Mouse (Mus musculus) intestine, embryonic 15.5 days (tissue): ENCODE measurements around the gene Krt14. TPM values are rescaled to one million over a fixed set of nuclear protein-coding genes. Genes with fewer than 3 reads are reported as not detected.

ENCODE experiments used
- ATAC-seq: fragments of 200-750 bp; cut with Nextera tagmentation; 2 replicates; pipeline ENCODE4 v1.8.0; 2017; ENCODE audit warnings: moderate TSS enrichment, moderate library complexity
- H3K27ac ChIP-seq: fragments of 300-500 bp; sonication (generic); 2 replicates; pipeline ENCODE4 v1.5.1; 2015; ENCODE audit warnings: mild to moderate bottlenecking, inconsistent platforms
- H3K27me3 ChIP-seq: fragments of 300-500 bp; sonication (generic); replicated peaks from 2 replicates; pipeline ENCODE4 v1.6.1; 2015; ENCODE audit warnings: inconsistent platforms
- H3K36me3 ChIP-seq: fragments of 300-500 bp; sonication (generic); 2 replicates; pipeline ENCODE4 v1.6.1; 2015; ENCODE audit warnings: inconsistent platforms
- H3K4me1 ChIP-seq: fragments of 300-500 bp; sonication (generic); replicated peaks from 2 replicates; pipeline ENCODE4 v1.6.1; 2015; ENCODE audit warnings: inconsistent platforms
- H3K4me2 ChIP-seq: fragments of 300-500 bp; sonication (generic); replicated peaks from 2 replicates; pipeline ENCODE4 v1.6.1; 2015; ENCODE audit warnings: mild to moderate bottlenecking, inconsistent platforms
- H3K4me3 ChIP-seq: fragments of 300-500 bp; sonication (generic); replicated peaks from 2 replicates; pipeline ENCODE4 v1.5.1; 2015; ENCODE audit warnings: inconsistent platforms
- H3K9ac ChIP-seq: fragments of 300-500 bp; sonication (generic); 2 replicates; pipeline ENCODE4 v1.6.1; 2015; ENCODE audit warnings: inconsistent platforms
- H3K9me3 ChIP-seq: fragments of 300-500 bp; sonication (generic); 2 replicates; pipeline ENCODE4 v1.6.1; 2016; ENCODE audit warnings: inconsistent platforms
- WGBS: fragments of 180-500 bp; shearing (Covaris S2); methylation state at CpG from one replicate; pipeline ENCODE4 v1.1.7; 2015; 5-methylcytosine and 5-hydroxymethylcytosine counted together
- polyA plus RNA-seq: library from polyadenylated mRNA; unstranded; fragments of >200 nt; fragmentation: Nextera tagmentation; extraction: Ambion mirVana; gene quantifications from 2 replicates; pipeline ENCODE4 v1.2.1, GENCODE M21; 2015

The Krt14 gene
- polyA plus RNA-seq, 1 experiment from 2014 or later, result 9.6 TPM

DNA sequence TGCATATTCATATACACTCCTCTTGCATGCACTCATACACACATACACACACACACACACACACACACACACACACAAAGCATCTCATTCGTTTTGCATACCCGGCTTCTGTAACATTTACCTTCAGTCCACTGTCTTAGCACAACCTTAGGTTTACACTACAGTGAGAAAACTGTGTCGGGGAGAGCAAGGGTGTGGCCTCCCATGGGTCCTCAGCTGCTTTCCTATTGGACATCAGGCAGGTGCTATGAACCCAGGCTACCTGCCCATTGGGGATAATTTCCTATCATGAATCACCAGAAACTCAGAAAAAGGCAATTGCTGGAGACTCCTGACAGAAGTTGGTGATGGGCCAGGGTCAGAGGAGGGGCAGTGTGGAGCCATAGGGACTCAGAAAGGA is 50.0 kb downstream of the Krt14 start:
- 63% methylated on average over 3 of the region's 3 CpGs for WGBS
- H3K9me3 ChIP-seq, result no peaks in the 10 kb centered on the region

DNA sequence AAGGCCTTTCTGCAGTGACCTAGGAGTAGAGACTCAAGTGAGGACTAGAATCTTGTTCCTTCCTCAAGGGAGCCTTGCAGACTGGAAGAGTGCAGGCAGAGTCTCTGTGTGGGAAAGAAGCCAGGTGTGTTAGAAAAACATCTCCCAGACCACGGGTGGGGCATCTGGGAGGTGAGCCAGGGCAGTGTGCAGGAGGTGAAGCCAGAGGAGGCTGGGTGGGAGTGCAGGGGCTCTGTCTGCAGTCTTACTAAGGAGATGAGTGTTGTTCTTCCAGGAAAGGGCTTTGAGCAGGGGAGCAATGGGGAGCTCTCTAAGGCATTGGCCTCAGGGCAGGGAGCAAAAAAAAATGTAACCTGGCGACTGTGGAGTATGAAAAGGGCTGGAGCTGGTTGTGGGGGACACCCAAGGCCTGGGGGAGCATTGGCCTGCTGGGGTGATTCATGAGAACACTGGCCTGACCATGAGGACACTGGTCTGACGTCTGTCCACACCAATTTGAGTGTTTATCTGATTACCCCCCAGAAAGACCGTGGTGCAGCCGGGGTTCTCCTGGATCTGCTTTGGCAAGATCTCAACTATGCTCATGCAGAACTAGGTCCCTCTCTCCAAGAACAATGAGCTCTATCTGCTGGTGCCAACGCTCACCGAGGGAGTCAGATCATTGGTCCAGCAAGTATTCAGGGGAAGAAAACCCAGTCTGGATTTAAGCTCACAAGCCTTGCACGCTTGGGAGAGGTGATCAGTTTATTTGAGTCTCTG is 51.7 kb downstream of the Krt14 start:
- Histone ChIP-seq H3K27me3 (no peaks in the 10 kb centered on the region), H3K27ac (peak overlapping the region; percentile 63), H3K36me3 (no peaks in the 10 kb centered on the region), H3K4me1 (peaks cover 28% of the 10 kb centered on the region), H3K9me3 (no peaks in the 10 kb centered on the region), H3K4me2 (peak overlapping the region; percentile 18), H3K9ac (peak overlapping the region; percentile 9; the same call in 1 of the 2 replicates), H3K4me3 (no peak overlapping the region)
- ATAC-seq, result peak; percentile 16
- 54% methylated on average over 8 of the region's 8 CpGs for WGBS

More for the DNA sequence above, 50.0 kb downstream of the Krt14 start:
- H3K4me3 ChIP-seq, result no peak overlapping the region
- ATAC-seq, result no peak
- peaks cover 26% of the 10 kb centered on the region for H3K4me1 ChIP-seq
- H3K36me3 ChIP-seq, result no peaks in the 10 kb centered on the region
- H3K9ac ChIP-seq, result no peak overlapping the region
- H3K4me2 ChIP-seq, result no peak overlapping the region; the same call in 1 of the 2 replicates
- H3K27ac ChIP-seq, result peak overlapping the region; percentile 63
- H3K27me3 ChIP-seq, result no peaks in the 10 kb centered on the region

Other genes with a start within 250 kb of the Krt14 start
- gene Krtap29-1, start 228.5 kb downstream of the Krt14 start, polyA plus RNA-seq, result not detected in 2 replicates
- not detected in 2 replicates for gene Krtap16-1, start 221.0 kb downstream of the Krt14 start, polyA plus RNA-seq
- 0.26 TPM in 1 of 2 replicates, not detected in the other for gene Krtap17-1, start 213.6 kb downstream of the Krt14 start, polyA plus RNA-seq
- not detected in 2 replicates for gene Krt33a, start 191.3 kb downstream of the Krt14 start, polyA plus RNA-seq
- gene Krt33b, start 177.7 kb downstream of the Krt14 start, polyA plus RNA-seq, result 0.09 TPM in 1 of 2 replicates, not detected in the other
- not detected in 2 replicates for gene Krt34, start 166.0 kb downstream of the Krt14 start, polyA plus RNA-seq
- gene Krt31, start 157.0 kb downstream of the Krt14 start, polyA plus RNA-seq, result not detected in 2 replicates
- 0.11 TPM in 1 of 2 replicates, not detected in the other for gene Krt32, start 119.3 kb downstream of the Krt14 start, polyA plus RNA-seq
- gene Krt35, start 111.3 kb downstream of the Krt14 start, polyA plus RNA-seq, result not detected in 2 replicates
- not detected in 2 replicates for gene Krt36, start 101.9 kb downstream of the Krt14 start, polyA plus RNA-seq
- 0.50 and 0.58 TPM in 2 replicates for gene Krt13, start 86.0 kb downstream of the Krt14 start, polyA plus RNA-seq
- 4.7 and 5.9 TPM in 2 replicates for gene Krt15, start 71.6 kb downstream of the Krt14 start, polyA plus RNA-seq
- gene Krt19, start 58.9 kb downstream of the Krt14 start, polyA plus RNA-seq, result 743 and 782 TPM in 2 replicates
- gene Krt9, start 14.3 kb downstream of the Krt14 start, polyA plus RNA-seq, result not detected in 2 replicates
- not detected in 2 replicates for gene Krt16, start 41.4 kb upstream of the Krt14 start, polyA plus RNA-seq
- gene Krt17, start 53.5 kb upstream of the Krt14 start, polyA plus RNA-seq, result 11.6 and 12.7 TPM in 2 replicates
- gene Krt42, start 62.3 kb upstream of the Krt14 start, polyA plus RNA-seq, result not detected in 2 replicates
- 1,793 and 1,952 TPM in 2 replicates for gene Eif1, start 112.3 kb upstream of the Krt14 start, polyA plus RNA-seq
- gene Gast, start 126.9 kb upstream of the Krt14 start, polyA plus RNA-seq, result 2.1 and 2.4 TPM in 2 replicates
- gene Hap1, start 148.6 kb upstream of the Krt14 start, polyA plus RNA-seq, result 13.9 and 15.5 TPM in 2 replicates
- 133 and 139 TPM in 2 replicates for gene Jup, start 190.2 kb upstream of the Krt14 start, polyA plus RNA-seq
- 44.1 and 45.4 TPM in 2 replicates for gene P3h4, start 207.3 kb upstream of the Krt14 start, polyA plus RNA-seq
- 84.2 and 86.6 TPM in 2 replicates for gene Fkbp10, start 208.1 kb upstream of the Krt14 start, polyA plus RNA-seq
- 94.2 and 100 TPM in 2 replicates for gene Nt5c3b, start 234.3 kb upstream of the Krt14 start, polyA plus RNA-seq
- gene Klhl10, start 234.4 kb upstream of the Krt14 start, polyA plus RNA-seq, result 0.35 and 0.47 TPM in 2 replicates